Mouse (Mus musculus) lung, postnatal 4 days (tissue): ENCODE measurements around the gene Rhag.
A peak's percentile ranks its signal among the peaks of the same experiment; 100 is the strongest.

ENCODE experiments used
- DNase-seq, 2 experiments: peaks; one replicate each; pipeline ENCODE4 v3.0.0; 2021

Gene Rhag

DNA sequence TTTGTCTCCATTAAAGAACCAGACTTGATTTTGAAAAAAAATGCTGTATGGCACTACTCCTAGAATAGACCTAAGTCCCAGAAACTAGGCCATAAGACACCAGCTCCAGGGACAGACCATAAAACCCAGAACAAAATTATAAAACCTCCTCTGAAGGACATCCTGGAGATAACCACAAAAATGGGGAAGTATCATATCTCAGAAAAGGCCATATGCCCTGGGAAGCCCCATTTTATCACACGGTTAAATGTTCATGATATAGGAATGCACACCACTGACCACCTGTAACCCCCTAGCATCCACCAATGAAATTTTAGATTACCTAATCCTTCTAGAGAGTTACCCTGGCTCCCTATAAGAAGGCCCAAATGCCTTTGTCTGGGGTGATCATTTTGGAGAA is 64.6 kb downstream of the Rhag start:
- DNase-seq = no peak

DNA sequence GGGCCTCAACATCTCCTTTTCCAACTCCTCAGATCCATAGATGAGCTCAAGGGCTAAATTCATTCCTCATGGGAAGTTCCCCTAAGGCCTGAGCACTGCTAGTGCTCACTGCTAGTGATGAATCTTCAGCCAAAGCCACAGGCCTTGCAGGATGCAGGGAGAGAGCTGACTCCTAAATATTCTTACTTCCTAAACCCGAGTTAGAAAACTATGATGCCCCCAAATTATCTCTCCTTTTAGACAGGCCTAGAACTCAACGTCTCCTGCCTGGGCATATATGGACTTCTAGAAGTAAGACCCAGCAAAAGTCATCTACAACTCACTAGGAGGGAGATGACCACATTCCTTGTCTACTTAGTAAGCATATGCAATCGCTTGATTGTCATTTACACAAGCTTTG is 66.8 kb downstream of the Rhag start:
- no peak for DNase-seq

DNA sequence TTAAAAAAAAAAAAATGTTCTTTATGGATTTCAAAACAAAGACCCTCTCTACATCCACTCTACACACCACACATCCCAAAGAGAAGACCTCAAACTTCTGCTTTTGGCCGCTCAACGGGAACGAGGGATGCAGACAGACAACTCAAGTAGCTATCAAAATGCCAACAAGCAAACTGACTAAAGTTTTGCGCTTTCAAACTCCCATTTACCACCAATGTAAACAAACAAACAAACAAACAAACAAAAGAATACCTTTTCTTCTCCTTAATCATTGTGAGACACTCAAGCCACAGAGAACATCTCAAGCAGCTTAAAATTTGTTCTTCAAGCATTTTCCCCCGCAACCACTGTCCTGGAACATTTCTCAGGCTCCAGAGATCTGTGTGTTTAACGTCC is 68.6 kb downstream of the Rhag start:
- DNase-seq = no peak

DNA sequence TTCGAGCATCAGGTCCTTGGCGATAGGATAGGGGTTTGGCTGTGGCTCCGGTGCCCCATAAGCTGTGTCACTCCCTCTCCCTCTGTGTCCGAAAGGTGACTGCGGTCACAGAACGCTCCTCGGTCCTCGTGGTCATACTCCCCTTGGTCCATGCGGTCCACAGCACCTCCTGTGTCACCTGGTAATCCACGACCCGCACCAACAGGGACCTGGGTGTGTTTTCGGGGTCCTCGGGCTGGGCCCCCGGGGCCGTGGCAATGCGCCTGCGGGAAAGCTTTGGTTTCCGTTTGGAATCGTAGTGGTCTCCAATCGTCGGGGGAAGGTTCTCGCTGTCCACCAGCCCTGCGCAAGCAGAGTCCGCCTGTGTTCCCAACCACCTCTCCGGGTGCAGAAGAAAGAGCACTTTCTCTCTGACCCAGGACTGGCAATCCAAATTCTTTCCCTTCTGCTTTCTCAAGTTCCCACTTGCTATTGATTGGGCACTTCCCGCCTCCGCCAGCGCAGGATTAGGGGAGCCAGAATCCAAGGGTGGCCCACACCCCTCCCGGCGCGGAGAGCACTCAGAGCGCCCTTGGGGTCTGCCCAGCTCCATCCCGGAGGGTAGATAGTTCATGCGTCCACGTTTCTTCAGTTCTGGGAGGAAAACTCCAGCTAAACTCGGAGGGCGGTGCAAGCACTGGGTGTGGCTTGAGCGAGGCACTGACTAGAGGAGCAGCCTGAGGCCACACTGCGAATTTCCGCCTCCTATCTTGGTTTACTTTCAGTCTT is 69.2 kb downstream of the Rhag start, which contains the start of gene 9130008F23Rik:
Gene 9130008F23Rik (minus strand): TSS at position 636 of the 768 bp plus-strand sequence.
- peak; percentile 56 to 58 for DNase-seq

DNA sequence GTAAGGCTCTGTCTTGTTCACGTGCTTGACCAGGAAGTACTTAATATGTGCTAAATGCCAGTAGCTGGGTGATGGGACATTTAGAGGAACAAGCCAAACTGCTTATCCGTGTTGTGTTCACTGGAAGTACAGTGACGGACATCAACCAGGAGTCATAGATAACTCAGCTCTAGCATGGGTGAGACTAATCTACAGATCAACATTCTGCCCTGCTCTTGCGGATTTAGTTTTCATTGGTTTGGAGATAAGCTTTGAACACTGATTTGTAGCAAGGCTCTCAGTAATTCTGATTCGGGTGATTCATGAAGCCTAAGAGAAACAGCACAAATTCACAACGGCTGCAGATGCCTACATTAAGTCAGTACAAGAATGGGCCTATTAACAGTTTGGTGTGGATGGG is 71.2 kb downstream of the Rhag start:
- no peak for DNase-seq

DNA sequence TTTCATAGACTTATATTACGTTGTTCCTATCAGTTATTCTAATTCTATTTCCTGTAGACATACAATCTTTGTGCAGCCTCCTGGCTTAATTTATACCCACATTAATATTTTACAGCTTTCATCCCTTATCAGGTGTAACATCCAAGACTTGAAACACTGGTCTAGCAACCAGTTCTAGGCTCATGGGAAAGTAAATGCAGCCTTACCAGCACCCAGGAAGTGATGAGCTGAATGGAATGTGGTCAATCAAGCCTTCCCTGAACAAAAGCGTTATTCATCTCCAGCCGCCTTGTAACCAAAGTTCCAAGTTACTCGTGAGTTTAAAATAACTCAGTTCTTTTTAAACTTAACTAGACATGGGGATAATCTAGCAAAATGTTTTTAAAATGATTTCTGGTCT is 74.2 kb downstream of the Rhag start:
- DNase-seq = no peak

DNA sequence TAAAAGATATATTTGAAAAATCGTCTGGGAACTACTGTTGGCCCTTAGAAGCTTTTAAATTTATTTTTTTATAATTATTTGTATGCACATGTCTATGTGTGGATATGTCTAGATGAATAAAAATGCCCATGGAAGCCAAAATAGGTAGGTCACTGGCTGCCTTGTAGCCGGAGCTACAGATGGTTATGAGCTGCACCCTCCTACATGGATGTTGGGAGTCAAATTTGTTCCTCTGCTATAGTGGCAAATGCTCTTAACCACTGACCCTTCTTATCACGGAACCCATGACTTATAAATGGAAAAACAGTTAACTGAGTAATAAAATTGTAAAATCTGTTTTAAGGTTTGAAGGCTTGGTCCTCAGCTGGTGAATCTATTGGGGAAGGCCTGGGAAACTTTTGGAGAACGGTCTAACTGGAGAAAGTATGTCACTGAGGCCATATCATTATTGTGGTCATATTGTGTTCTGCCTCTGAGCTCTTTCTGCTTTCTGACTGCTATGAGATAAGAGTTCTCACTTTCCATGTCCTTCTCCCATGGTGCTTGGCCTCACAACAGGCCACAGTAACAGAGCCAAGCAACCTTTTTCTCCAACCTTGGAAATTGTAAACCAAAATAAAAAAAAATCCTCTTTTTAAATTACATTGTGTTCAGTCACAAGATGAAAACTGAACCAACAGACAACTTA is 77.1 kb downstream of the Rhag start:
- no peak for DNase-seq
